Mouse (Mus musculus): ENCODE measurements around the gene Sh3tc1.

The Sh3tc1 gene

DNA sequence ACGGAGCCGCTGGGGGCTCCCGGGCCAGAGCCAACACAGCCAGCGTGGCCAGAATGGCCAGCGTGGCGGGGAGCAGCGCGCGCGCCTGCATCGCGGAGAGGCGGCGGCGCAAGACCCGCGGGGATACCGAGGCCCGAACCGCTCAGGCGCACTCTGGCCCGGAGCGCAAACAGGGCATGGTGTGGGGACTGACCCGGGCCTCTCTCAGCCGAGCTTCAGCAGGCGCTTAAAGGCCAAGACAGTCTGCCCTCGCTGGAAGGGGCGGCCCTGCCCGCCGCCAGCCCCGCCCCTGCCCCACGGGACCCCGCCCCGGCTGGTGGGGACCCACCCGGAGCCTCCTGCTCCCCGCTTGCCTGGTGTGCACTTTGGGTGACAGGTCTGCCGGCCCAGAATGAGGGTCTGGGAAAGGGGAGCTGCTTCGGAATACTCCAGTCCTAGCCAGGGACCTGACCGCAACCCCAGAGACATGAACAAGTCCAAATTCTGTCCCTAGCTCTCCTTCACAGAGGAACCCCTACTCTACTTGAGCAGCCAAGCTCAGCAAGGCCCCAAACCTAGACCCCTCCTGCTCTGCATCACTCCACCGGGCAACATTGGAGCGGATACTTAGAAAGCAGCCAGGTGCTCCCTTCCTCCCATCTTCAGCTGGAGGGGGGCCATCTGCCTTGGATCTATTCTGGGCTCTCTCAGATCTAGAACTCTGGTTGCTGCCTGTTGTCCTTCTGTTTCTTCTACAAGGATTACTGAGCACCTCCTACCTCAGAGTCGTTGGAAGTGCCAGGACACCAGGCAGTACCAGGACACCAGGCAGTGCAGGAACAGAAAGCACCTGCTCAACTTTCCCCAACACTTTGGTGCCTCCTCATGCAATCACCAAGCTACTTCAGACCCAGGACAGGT, 60.3 kb downstream of the Sh3tc1 start, which contains the start of gene Htra3:
Htra3 (minus strand) TSS at position 527 of the 900 bp plus-strand sequence.
- peak in 1 of 2 experiments; percentile 48 for DNase-seq

- no peak for DNase-seq
These were observed 62.8 kb downstream of the Sh3tc1 start for GRCm38 (mm10) chr5:35676964-35677363.

GRCm38 (mm10) chr5:35674081-35674555, 65.7 kb downstream of the Sh3tc1 start:
- no peak for DNase-seq

DNA sequence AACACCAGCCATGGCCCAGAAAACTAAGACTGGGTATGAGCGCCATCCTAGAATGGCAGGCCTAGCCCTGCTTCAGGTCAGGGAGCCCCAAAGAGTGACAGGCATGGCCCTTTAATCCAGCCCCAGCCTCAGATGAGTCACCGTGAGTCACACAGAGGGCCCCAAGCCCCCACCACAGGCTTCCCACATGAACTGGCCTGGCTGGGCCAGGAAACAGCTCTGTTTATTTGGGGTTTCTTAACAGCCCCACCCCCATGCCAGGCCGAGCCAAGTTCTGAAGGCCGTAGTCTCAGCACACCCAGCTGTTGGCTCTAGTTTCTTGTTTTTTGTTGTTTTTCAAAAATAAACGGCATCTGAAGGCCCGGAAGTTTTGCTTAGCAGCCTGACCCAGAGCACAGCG, 66.7 kb downstream of the Sh3tc1 start:
- peak in 1 of 2 experiments; percentile 48 for DNase-seq

DNA sequence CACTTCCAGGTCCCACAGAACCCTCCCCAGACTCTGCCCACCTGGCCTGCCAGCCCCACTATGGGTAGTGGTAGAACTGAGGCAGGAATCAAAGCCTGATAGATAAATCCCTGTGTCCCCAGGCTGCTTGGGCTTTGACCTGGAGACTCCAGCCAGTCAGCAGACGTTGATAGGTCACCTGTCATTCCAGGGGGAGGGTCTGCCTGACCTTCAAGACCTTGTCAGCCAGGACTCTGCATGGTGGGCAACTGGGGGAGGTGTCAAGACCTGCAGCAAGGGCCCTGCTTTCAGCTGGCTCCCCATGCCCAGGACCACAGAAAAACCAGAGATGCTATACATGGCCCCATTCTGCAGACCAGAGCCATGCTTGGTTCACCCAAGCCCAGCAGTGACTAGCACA, 67.2 kb downstream of the Sh3tc1 start:
- no peak for DNase-seq

GRCm38 (mm10) chr5:35671474-35671891, 68.3 kb downstream of the Sh3tc1 start:
- peak; percentile 79 to 80 for DNase-seq

DNA sequence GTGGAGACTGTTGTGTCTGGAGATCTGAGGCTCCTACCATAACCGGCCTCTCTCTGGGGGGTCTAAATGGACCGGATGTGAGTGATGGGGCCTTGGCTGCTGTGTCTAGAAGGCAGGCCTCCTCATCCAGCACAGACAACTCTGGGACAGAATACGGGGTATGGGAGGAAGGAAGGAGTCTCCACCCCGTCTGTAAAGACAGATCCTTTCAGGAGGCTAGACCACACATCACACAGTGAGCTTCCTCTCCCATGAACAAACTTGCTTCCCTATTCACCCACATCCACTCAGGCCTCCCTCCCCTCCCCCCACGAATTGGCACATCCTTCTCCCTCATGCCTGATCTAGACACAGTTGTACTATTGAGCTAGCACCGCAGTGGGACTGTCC, 69.4 kb downstream of the Sh3tc1 start:
- peak in 1 of 2 experiments; percentile 45 for DNase-seq

DNA sequence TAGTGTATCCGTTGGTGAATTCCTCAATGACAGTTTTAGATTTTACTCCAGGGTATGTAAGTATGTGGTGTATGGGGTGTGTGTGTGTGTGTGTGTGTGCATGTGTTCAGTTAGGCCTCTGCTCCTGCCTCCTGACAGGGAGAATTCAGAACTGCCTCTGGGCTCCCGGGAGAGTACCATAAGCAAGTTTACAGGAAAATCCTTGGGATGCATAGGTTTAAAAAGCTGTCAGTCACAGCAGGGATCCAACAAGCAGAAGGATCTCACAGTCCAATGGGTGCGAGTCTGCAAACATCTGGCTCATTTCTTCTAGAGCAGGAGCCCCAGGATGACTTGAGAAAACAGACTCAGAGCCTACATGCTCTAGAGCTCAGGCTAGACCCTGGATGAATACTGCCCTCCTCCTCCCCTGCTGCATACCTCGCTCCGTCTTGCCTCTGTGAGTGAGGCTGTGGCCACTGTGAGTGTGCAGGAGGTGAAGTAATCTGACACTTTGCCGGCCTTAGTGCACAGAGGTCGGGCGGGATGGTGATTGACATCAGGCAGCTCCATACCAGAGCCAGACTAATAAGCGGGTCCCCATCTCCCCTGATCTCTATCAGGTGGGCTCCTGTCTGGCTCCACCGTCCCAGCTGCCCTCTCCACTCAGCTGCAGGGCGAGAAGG, 69.9 kb downstream of the Sh3tc1 start:
- DNase-seq = no peak

DNA sequence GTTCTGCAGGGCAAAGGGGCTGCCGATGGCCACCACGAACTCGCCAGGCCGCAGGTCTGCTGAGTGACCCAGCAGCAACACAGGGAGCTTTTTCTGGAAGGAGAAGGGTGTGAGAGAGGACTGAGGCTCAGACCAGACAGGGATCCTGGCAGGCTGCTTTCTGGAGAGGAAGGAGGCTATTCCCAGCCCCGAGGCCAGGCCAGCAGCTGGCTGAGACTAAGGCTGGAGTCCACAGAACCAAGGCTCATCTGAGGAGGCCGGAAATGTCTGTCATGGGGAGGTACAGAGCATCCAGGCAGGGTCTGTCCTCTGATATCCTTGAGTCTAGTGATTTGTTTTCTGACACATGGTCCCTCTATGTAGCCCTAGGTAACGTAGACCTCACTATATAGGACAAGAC, 73.6 kb downstream of the Sh3tc1 start:
- DNase-seq = no peak

- DNase-seq = peak in 1 of 2 experiments; percentile 36
These were observed 77.7 kb downstream of the Sh3tc1 start for GRCm38 (mm10) chr5:35662021-35662545.

- no peak for DNase-seq
These were observed 78.6 kb downstream of the Sh3tc1 start for GRCm38 (mm10) chr5:35661210-35661609.

GRCm38 (mm10) chr5:35659503-35659902, 80.3 kb downstream of the Sh3tc1 start:
- no peak for DNase-seq

GRCm38 (mm10) chr5:35655753-35656485, 83.9 kb downstream of the Sh3tc1 start:
- no peak for DNase-seq

- DNase-seq = no peak
These were observed 85.9 kb downstream of the Sh3tc1 start for GRCm38 (mm10) chr5:35653743-35654395.

DNA sequence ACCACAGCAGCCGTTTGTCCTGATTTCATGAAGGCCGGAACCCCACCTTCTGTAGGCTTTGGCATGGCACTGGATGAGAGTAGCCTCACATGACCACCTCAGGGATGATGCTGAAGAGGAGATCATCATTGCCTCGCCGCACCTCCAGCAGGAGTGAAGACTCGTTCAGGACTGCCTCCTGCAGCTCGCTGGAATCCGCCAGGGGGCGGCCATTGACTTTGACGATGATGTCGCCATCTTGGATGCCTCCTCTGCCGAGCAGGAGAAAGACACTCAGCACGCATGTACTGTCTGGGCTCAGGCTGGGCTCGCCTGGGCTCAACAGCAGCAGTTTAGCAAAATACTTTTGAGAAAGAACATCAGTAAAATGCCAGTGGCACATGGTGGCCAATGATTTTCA, 86.9 kb downstream of the Sh3tc1 start:
- no peak for DNase-seq

GRCm38 (mm10) chr5:35652319-35652718, 87.5 kb downstream of the Sh3tc1 start:
- no peak for DNase-seq

DNA sequence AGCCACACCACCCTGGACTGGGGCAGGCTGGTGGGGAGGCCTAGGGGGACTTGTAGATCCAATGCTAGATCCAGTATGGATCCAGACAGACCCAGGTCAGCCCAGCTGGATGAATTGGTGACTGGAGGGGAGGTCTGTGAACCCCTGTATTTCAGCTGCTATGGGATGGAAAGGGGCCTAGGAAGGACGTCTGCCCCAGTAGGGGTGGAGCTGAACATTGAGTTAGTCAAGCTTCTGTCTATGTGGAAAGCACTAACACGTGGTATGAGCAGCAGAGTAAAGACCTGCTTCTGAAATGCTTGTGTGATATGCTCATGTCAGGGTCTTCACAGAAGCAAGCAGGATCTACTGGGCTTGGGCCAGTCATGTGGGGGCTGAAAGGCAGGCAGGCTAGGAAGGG, 91.6 kb downstream of the Sh3tc1 start:
- no peak for DNase-seq

- DNase-seq = no peak
These were observed 92.2 kb downstream of the Sh3tc1 start for GRCm38 (mm10) chr5:35647562-35647961.

All from cerebellum, postnatal 14 days (tissue).